Mouse (Mus musculus): ENCODE results near the gene Fbf1. TPM values are rescaled to one million over a fixed set of nuclear protein-coding genes. Genes with fewer than 3 reads are reported as not detected.

The Fbf1 gene
- polyA plus RNA-seq, 1 experiment = 24.0 TPM

- no peak for DNase-seq
- WGBS = 73% methylated on average over 3 of the region's 3 CpGs
- TF ChIP-seq POLR2A (IDR thresholded peaks at IDR 0.05; ENCODE audit: low read depth, low read length) (no peak), CTCF (conservative IDR thresholded peaks at IDR 0.05; ENCODE audit: insufficient read depth, insufficient read length, low read depth, low read length) (no peak)
- Histone ChIP-seq H3K27ac (ENCODE audit: insufficient read depth, low read depth, low read length) (no peak overlapping the region), H3K36me3 (ENCODE audit: control insufficient read depth, insufficient read depth, low read length) (peaks cover 11% of the 10 kb centered on the region), H3K4me3 (ENCODE audit: insufficient read depth, low read depth, low read length) (no peak overlapping the region), H3K27me3 (replicated peaks; ENCODE audit: control insufficient read depth, insufficient read depth, low read length) (no peaks in the 10 kb centered on the region), H3K4me1 (ENCODE audit: control insufficient read depth, insufficient read depth, low read length) (peaks cover 19% of the 10 kb centered on the region; the same call in 1 of the 2 replicates)
Observed at GRCm38 (mm10) chr11:116169214-116169613, 1.2 kb upstream of the Fbf1 start.

- DNase-seq = peak; percentile 29
- Histone ChIP-seq H3K27ac (ENCODE audit: insufficient read depth, low read depth, low read length) (peak overlapping the region; percentile 61; the same call in 1 of the 2 replicates), H3K27me3 (replicated peaks; ENCODE audit: control insufficient read depth, insufficient read depth, low read length) (no peaks in the 10 kb centered on the region), H3K36me3 (ENCODE audit: control insufficient read depth, insufficient read depth, low read length) (0 out of 2 replicates have a peak, but pooled peaks cover under 1% of the 10 kb centered on the region), H3K4me1 (ENCODE audit: control insufficient read depth, insufficient read depth, low read length) (peaks cover 21% of the 10 kb centered on the region; the same call in 1 of the 2 replicates), H3K4me3 (ENCODE audit: insufficient read depth, low read depth, low read length) (peak overlapping the region; percentile 87)
- TF ChIP-seq CTCF (conservative IDR thresholded peaks at IDR 0.05; ENCODE audit: insufficient read depth, insufficient read length, low read depth, low read length) = no peak
- TF ChIP-seq POLR2A (IDR thresholded peaks at IDR 0.05; ENCODE audit: low read depth, low read length) = no peak
- WGBS = 20% methylated on average over 6 of the region's 6 CpGs
Observed at GRCm38 (mm10) chr11:116167232-116167631, 734 bp downstream of the Fbf1 start.

- H3K27ac ChIP-seq (ENCODE audit: insufficient read depth, low read depth, low read length) = no peak overlapping the region
- peaks cover 8% of the 10 kb centered on the region; the same call in 1 of the 2 replicates for H3K4me1 ChIP-seq (ENCODE audit: control insufficient read depth, insufficient read depth, low read length)
- H3K27me3 ChIP-seq (replicated peaks; ENCODE audit: control insufficient read depth, insufficient read depth, low read length) = no peaks in the 10 kb centered on the region
- TF ChIP-seq POLR2A (IDR thresholded peaks at IDR 0.05; ENCODE audit: low read depth, low read length) (no peak), CTCF (conservative IDR thresholded peaks at IDR 0.05; ENCODE audit: insufficient read depth, insufficient read length, low read depth, low read length) (no peak)
- 16% methylated on average over 9 of the region's 9 CpGs for WGBS
- DNase-seq = peak; percentile 74
- no peak overlapping the region for H3K4me3 ChIP-seq (ENCODE audit: insufficient read depth, low read depth, low read length)
- H3K36me3 ChIP-seq (ENCODE audit: control insufficient read depth, insufficient read depth, low read length) = no peaks in the 10 kb centered on the region
Observed at GRCm38 (mm10) chr11:116163002-116163401, 5.0 kb downstream of the Fbf1 start.

GRCm38 (mm10) chr11:116162146-116162545 lies 5.8 kb downstream of the Fbf1 start:
- Histone ChIP-seq H3K27ac (ENCODE audit: insufficient read depth, low read depth, low read length) (no peak overlapping the region), H3K36me3 (ENCODE audit: control insufficient read depth, insufficient read depth, low read length) (no peaks in the 10 kb centered on the region), H3K27me3 (replicated peaks; ENCODE audit: control insufficient read depth, insufficient read depth, low read length) (no peaks in the 10 kb centered on the region), H3K4me1 (ENCODE audit: control insufficient read depth, insufficient read depth, low read length) (peaks cover 8% of the 10 kb centered on the region; the same call in 1 of the 2 replicates), H3K4me3 (ENCODE audit: insufficient read depth, low read depth, low read length) (no peak overlapping the region)
- no peak for TF ChIP-seq POLR2A (IDR thresholded peaks at IDR 0.05; ENCODE audit: low read depth, low read length)
- TF ChIP-seq CTCF (conservative IDR thresholded peaks at IDR 0.05; ENCODE audit: insufficient read depth, insufficient read length, low read depth, low read length) = no peak
- no peak for DNase-seq
- 84% methylated on average over 10 of the region's 10 CpGs for WGBS

- TF ChIP-seq POLR2A (IDR thresholded peaks at IDR 0.05; ENCODE audit: low read depth, low read length) = no peak
- TF ChIP-seq CTCF (conservative IDR thresholded peaks at IDR 0.05; ENCODE audit: insufficient read depth, insufficient read length, low read depth, low read length) = no peak
- Histone ChIP-seq H3K27ac (ENCODE audit: insufficient read depth, low read depth, low read length) (no peak overlapping the region), H3K36me3 (ENCODE audit: control insufficient read depth, insufficient read depth, low read length) (no peaks in the 10 kb centered on the region), H3K4me3 (ENCODE audit: insufficient read depth, low read depth, low read length) (no peak overlapping the region), H3K4me1 (ENCODE audit: control insufficient read depth, insufficient read depth, low read length) (peaks cover 8% of the 10 kb centered on the region; the same call in 1 of the 2 replicates), H3K27me3 (replicated peaks; ENCODE audit: control insufficient read depth, insufficient read depth, low read length) (no peaks in the 10 kb centered on the region)
- DNase-seq = no peak
- 80% methylated on average over 12 of the region's 12 CpGs for WGBS
Observed at GRCm38 (mm10) chr11:116161312-116161711, 6.7 kb downstream of the Fbf1 start.

- no peak overlapping the region for H3K27ac ChIP-seq (ENCODE audit: insufficient read depth, low read depth, low read length)
- H3K4me3 ChIP-seq (ENCODE audit: insufficient read depth, low read depth, low read length) = no peak overlapping the region
- 98% methylated on average over 2 of the region's 2 CpGs for WGBS
- H3K27me3 ChIP-seq (replicated peaks; ENCODE audit: control insufficient read depth, insufficient read depth, low read length) = no peaks in the 10 kb centered on the region
- TF ChIP-seq CTCF (conservative IDR thresholded peaks at IDR 0.05; ENCODE audit: insufficient read depth, insufficient read length, low read depth, low read length) (no peak), POLR2A (IDR thresholded peaks at IDR 0.05; ENCODE audit: low read depth, low read length) (no peak)
- no peak for DNase-seq
- H3K4me1 ChIP-seq (ENCODE audit: control insufficient read depth, insufficient read depth, low read length) = peaks cover 6% of the 10 kb centered on the region
- no peaks in the 10 kb centered on the region; the same call in 1 of the 2 replicates for H3K36me3 ChIP-seq (ENCODE audit: control insufficient read depth, insufficient read depth, low read length)
Observed at GRCm38 (mm10) chr11:116150960-116151359, 17.0 kb downstream of the Fbf1 start.

- no peaks in the 10 kb centered on the region for H3K27me3 ChIP-seq (replicated peaks; ENCODE audit: control insufficient read depth, insufficient read depth, low read length)
- H3K4me1 ChIP-seq (ENCODE audit: control insufficient read depth, insufficient read depth, low read length) = peaks cover 11% of the 10 kb centered on the region
- no peak for TF ChIP-seq CTCF (conservative IDR thresholded peaks at IDR 0.05; ENCODE audit: insufficient read depth, insufficient read length, low read depth, low read length)
- TF ChIP-seq POLR2A (IDR thresholded peaks at IDR 0.05; ENCODE audit: low read depth, low read length) = no peak
- no peak for DNase-seq
- no peak overlapping the region for H3K4me3 ChIP-seq (ENCODE audit: insufficient read depth, low read depth, low read length)
- 91% methylated on average over 6 of the region's 6 CpGs for WGBS
- H3K27ac ChIP-seq (ENCODE audit: insufficient read depth, low read depth, low read length) = no peak overlapping the region
- H3K36me3 ChIP-seq (ENCODE audit: control insufficient read depth, insufficient read depth, low read length) = no peaks in the 10 kb centered on the region; the same call in 1 of the 2 replicates
Observed at GRCm38 (mm10) chr11:116149341-116149740, 18.6 kb downstream of the Fbf1 start.

Measured in kidney, adult 2 months (tissue).